Mouse (Mus musculus) heart, embryonic 15.5 days (tissue): ENCODE measurements around the gene Mpig6b. TPM values are rescaled to one million over a fixed set of nuclear protein-coding genes. Genes with fewer than 3 reads are reported as not detected.
A peak's percentile ranks its signal among the peaks of the same experiment; 100 is the strongest.

Experiments used
- ATAC-seq: fragments of 200-750 bp; cut with Nextera tagmentation; replicated peaks from 2 replicates; pipeline ENCODE4 v1.8.0; 2017; ENCODE audit warnings: low read depth, moderate TSS enrichment; ENCODE audit not compliant: insufficient number of reproducible peaks, insufficient read depth, low FRiP score
- H3K27ac ChIP-seq: fragments of 300-500 bp; sonication (generic); 2 replicates; pipeline ENCODE4 v1.5.1; 2015; ENCODE audit warnings: mild to moderate bottlenecking, inconsistent platforms
- H3K27me3 ChIP-seq: fragments of 300-500 bp; sonication (generic); 2 replicates; pipeline ENCODE4 v1.6.1; 2015; ENCODE audit warnings: inconsistent platforms
- H3K36me3 ChIP-seq: fragments of 300-500 bp; sonication (generic); 2 replicates; pipeline ENCODE4 v1.6.1; 2015; ENCODE audit warnings: mild to moderate bottlenecking, inconsistent platforms
- H3K4me1 ChIP-seq: fragments of 300-500 bp; sonication (generic); replicated peaks from 2 replicates; pipeline ENCODE4 v1.6.1; 2015; ENCODE audit warnings: inconsistent platforms
- H3K4me2 ChIP-seq: fragments of 300-500 bp; sonication (generic); 2 replicates; pipeline ENCODE4 v1.6.1; 2015; ENCODE audit warnings: inconsistent platforms, mild to moderate bottlenecking, moderate library complexity
- H3K4me3 ChIP-seq: fragments of 300-500 bp; sonication (generic); 2 replicates; pipeline ENCODE4 v1.5.1; 2015; ENCODE audit warnings: mild to moderate bottlenecking, inconsistent platforms
- H3K9ac ChIP-seq: fragments of 300-500 bp; sonication (generic); 2 replicates; pipeline ENCODE4 v1.6.1; 2015; ENCODE audit warnings: mild to moderate bottlenecking, inconsistent platforms
- H3K9me3 ChIP-seq: fragments of 300-500 bp; sonication (generic); replicated peaks from 2 replicates; pipeline ENCODE4 v1.6.1; 2016; ENCODE audit warnings: inconsistent platforms
- WGBS: fragments of 180-500 bp; shearing (Covaris S2); methylation state at CpG from one replicate; pipeline ENCODE4 v1.1.7; 2015; ENCODE audit warnings: mixed read lengths; 5-methylcytosine and 5-hydroxymethylcytosine counted together
- polyA plus RNA-seq: library from polyadenylated mRNA; unstranded; fragments of >200 nt; fragmentation: Nextera tagmentation; extraction: Ambion mirVana; gene quantifications from 2 replicates; pipeline ENCODE4 v1.2.1, GENCODE M21; 2015

Gene Mpig6b
- polyA plus RNA-seq, 1 experiment from 2014 or later: 0.81 TPM

DNA sequence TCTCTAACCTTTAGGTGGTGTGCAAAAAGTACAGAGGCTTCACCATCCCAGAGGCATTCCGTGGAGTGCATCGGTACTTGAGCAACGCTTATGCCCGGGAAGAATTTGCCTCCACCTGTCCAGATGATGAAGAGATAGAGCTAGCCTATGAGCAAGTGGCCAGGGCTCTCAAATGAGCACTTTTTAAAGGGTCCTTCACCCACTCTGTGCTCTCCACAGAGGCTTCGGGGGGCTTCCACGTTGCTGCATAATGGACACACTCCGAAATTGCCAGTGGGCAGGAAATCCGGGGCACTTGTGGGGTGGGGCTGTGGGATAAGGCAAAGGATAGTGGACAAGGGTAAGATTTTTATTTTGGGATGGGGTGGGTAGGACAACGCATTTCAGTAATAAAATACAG is 7.7 kb downstream of the Mpig6b start:
- H3K27ac ChIP-seq: peak overlapping the region; percentile 93
- no peak for ATAC-seq

GRCm38 (mm10) chr17:35057090-35057489 is 8.9 kb downstream of the Mpig6b start:
- peaks cover 41% of the 10 kb centered on the region for H3K4me1 ChIP-seq
- no peaks in the 10 kb centered on the region for H3K27me3 ChIP-seq
- peaks cover 73% of the 10 kb centered on the region for H3K36me3 ChIP-seq
- no peak overlapping the region for H3K9ac ChIP-seq
- no peak overlapping the region for H3K4me2 ChIP-seq
- 77% methylated on average over 3 of the region's 3 CpGs for WGBS
- no peak overlapping the region for H3K4me3 ChIP-seq
- no peak overlapping the region for H3K27ac ChIP-seq
- ATAC-seq: no peak
- H3K9me3 ChIP-seq: no peaks in the 10 kb centered on the region

More for the DNA sequence above, 7.7 kb downstream of the Mpig6b start:
- 56% methylated on average over 9 of the region's 9 CpGs for WGBS
- H3K9me3 ChIP-seq: no peaks in the 10 kb centered on the region
- H3K4me1 ChIP-seq: peaks cover 32% of the 10 kb centered on the region
- H3K9ac ChIP-seq: 0 out of 2 replicates have a peak overlapping the region, but pooled peaks have one; percentile 74
- H3K27me3 ChIP-seq: no peaks in the 10 kb centered on the region
- peak overlapping the region; percentile 73 for H3K4me3 ChIP-seq
- H3K36me3 ChIP-seq: peaks cover 61% of the 10 kb centered on the region
- no peak overlapping the region; the same call in 1 of the 2 replicates for H3K4me2 ChIP-seq

DNA sequence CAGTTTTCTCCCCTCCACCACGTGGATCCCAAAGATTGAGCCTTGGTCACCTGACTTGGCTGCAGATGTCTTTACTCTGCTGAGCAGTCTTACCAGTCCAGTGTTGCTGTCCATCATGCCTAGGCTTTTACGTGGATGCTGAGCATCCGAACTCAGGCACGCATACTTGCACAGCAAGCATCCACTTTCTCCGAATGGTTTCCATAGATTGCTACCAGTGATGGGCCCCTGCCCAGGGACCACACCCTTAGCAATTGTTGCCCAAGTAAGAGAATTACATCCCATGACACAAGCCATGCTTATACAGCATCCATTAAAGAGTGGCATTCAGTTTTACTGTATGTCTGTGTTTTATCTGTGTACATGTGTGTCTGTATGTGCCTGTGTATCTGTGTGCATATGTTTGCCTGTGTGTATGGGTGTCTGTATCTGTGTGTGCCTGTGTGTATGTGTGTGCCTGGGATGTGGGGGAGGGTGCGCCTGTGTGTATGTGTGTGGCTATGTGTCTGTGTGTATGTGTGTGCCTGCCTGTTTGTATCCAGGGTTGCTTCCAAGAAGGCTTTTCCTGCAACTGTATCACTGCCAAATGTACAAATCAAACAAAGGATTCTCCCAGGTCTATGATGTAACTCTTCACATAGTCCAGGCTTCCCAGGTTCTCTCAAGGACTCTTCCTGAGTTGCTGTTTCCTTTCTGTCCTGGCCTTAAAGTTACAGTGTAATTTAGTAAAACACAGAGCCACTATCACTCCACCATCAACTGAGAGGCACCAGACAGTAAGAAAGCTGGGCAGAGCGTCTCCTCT is 10.1 kb downstream of the Mpig6b start:
- 85% methylated on average over 7 of the region's 7 CpGs for WGBS
- Histone ChIP-seq H3K4me3 (no peak overlapping the region), H3K4me1 (peaks cover 41% of the 10 kb centered on the region), H3K27me3 (no peaks in the 10 kb centered on the region), H3K36me3 (peaks cover 63% of the 10 kb centered on the region), H3K4me2 (no peak overlapping the region), H3K9me3 (no peaks in the 10 kb centered on the region), H3K9ac (no peak overlapping the region), H3K27ac (peak overlapping the region; percentile 33; the same call in 1 of the 2 replicates)
- ATAC-seq: no peak

- Histone ChIP-seq H3K27ac (peak overlapping the region; percentile 98), H3K4me1 (peaks cover 46% of the 10 kb centered on the region), H3K4me3 (peak overlapping the region; percentile 73), H3K36me3 (peaks cover 48% of the 10 kb centered on the region), H3K4me2 (peak overlapping the region; percentile 76), H3K9me3 (no peaks in the 10 kb centered on the region), H3K9ac (peak overlapping the region; percentile 80), H3K27me3 (no peaks in the 10 kb centered on the region)
- 55% methylated on average over 12 of the region's 12 CpGs for WGBS
- no peak for ATAC-seq
These were observed 13.6 kb downstream of the Mpig6b start for GRCm38 (mm10) chr17:35052271-35052798.

- peaks cover 52% of the 10 kb centered on the region for H3K4me1 ChIP-seq
These were observed 14.6 kb downstream of the Mpig6b start for GRCm38 (mm10) chr17:35051156-35052086.

GRCm38 (mm10) chr17:35050126-35050750 is 15.7 kb downstream of the Mpig6b start:
- peaks cover 30% of the 10 kb centered on the region for H3K36me3 ChIP-seq
- peaks cover 58% of the 10 kb centered on the region for H3K4me1 ChIP-seq
- peak; percentile 15 for ATAC-seq
- peak overlapping the region; percentile 76 for H3K9ac ChIP-seq
- peak overlapping the region; percentile 73 for H3K4me3 ChIP-seq
- H3K9me3 ChIP-seq: no peaks in the 10 kb centered on the region
- H3K27ac ChIP-seq: peak overlapping the region; percentile 98
- H3K27me3 ChIP-seq: no peaks in the 10 kb centered on the region
- H3K4me2 ChIP-seq: peak overlapping the region; percentile 76
- WGBS: under 1% methylated on average over 27 of the region's 27 CpGs

More at GRCm38 (mm10) chr17:35051156-35052086, 14.6 kb downstream of the Mpig6b start:
- no peaks in the 10 kb centered on the region for H3K27me3 ChIP-seq
- peak; percentile 71 for ATAC-seq
- no peaks in the 10 kb centered on the region for H3K9me3 ChIP-seq
- peaks cover 42% of the 10 kb centered on the region for H3K36me3 ChIP-seq
- WGBS: under 1% methylated on average over 21 of the region's 21 CpGs
- H3K4me2 ChIP-seq: peak overlapping the region; percentile 76
- peak overlapping the region; percentile 73 for H3K4me3 ChIP-seq
- peak overlapping the region; percentile 98 for H3K27ac ChIP-seq
- peak overlapping the region; percentile 80 for H3K9ac ChIP-seq

DNA sequence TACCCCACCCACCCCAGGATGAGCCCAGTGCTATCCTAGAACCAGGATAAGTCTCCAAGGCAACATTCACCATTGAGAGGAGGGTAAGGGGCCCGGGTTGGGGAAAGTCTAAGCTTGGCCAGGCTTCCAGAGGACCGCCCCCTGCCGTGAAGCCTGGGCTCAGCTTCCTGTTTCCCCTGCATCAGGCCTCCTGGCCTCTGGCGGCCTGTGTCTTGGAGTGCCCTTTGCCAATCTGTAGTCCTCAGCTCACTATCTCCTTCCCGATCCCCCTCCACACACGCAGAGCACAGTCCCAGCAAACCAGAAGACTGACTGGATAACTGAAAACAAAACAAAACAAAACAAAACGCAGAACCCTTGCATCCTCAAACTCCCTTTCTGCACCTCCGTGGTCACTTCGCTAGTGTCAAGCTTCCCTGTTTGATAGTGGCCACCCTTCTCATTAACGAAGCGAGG is 16.4 kb downstream of the Mpig6b start, which contains the start of gene Clic1:
Gene Clic1 (plus strand): TSS at position 406 of the 456 bp plus-strand sequence.
- peak within 1 kb of the TSS; percentile 98 for H3K27ac ChIP-seq
- H3K4me1 ChIP-seq: peaks cover 65% of the 10 kb centered on the region
- H3K27me3 ChIP-seq: no peaks in the 10 kb centered on the region
- peaks cover 24% of the 10 kb centered on the region for H3K36me3 ChIP-seq
- WGBS: 2% methylated on average over 11 of the region's 11 CpGs
- H3K9me3 ChIP-seq: no peaks in the 10 kb centered on the region
- H3K9ac ChIP-seq: peak within 1 kb of the TSS; percentile 76
- H3K4me2 ChIP-seq: peak within 1 kb of the TSS; percentile 76
- H3K4me3 ChIP-seq: peak within 1 kb of the TSS; percentile 73
- ATAC-seq: peak; percentile 36

GRCm38 (mm10) chr17:35048932-35049440 is 17.0 kb downstream of the Mpig6b start:
- ATAC-seq: no peak
- Histone ChIP-seq H3K4me1 (peaks cover 64% of the 10 kb centered on the region), H3K9ac (no peak overlapping the region), H3K9me3 (no peaks in the 10 kb centered on the region), H3K4me3 (peak overlapping the region; percentile 73), H3K4me2 (peak overlapping the region; percentile 76), H3K27me3 (no peaks in the 10 kb centered on the region), H3K36me3 (peaks cover 18% of the 10 kb centered on the region), H3K27ac (peak overlapping the region; percentile 98)
- 62% methylated on average over 5 of the region's 5 CpGs for WGBS

- Histone ChIP-seq H3K36me3 (peaks cover 12% of the 10 kb centered on the region; the same call in 1 of the 2 replicates), H3K4me1 (peaks cover 60% of the 10 kb centered on the region), H3K27me3 (no peaks in the 10 kb centered on the region), H3K27ac (peak overlapping the region; percentile 98), H3K9ac (peak overlapping the region; percentile 27; the same call in 1 of the 2 replicates), H3K4me3 (0 out of 2 replicates have a peak overlapping the region, but pooled peaks have one; percentile 4), H3K4me2 (peak overlapping the region; percentile 76), H3K9me3 (no peaks in the 10 kb centered on the region)
- 21% methylated on average over 11 of the region's 11 CpGs for WGBS
- ATAC-seq: no peak
These were observed 17.6 kb downstream of the Mpig6b start for GRCm38 (mm10) chr17:35048149-35048931.
